Mouse (Mus musculus) spleen, postnatal 36 days (tissue): ENCODE measurements around the gene Alpl.

Experiments
- DNase-seq, 2 experiments: peaks; one replicate each; pipeline ENCODE4 v3.0.0; 2022; ENCODE audit warnings: low spot score in 2 of 2, mixed read lengths in 1 of 2

Alpl gene

DNA sequence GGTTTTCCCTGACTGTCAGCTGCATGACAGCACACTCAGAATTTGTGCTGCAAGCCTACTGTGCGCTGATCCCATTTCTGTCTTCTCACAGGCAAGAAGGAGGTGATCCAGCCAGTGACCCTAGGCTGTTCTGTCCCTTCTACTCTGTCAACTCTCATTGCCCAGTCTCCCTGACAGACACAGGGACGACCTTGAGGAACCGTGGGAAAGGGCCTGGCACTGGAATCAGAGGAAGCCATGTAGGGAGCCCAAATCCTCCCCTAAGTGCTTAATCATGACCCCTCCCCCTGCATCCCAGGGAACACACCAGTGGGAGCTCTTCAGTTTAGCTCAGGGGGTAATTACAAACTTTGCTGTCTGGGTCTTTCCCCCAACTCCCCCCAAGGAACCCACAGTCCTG, 58.4 kb downstream of the Alpl start:
- no peak for DNase-seq

GRCm38 (mm10) chr4:137736220-137736701, 59.9 kb downstream of the Alpl start:
- no peak for DNase-seq

DNA sequence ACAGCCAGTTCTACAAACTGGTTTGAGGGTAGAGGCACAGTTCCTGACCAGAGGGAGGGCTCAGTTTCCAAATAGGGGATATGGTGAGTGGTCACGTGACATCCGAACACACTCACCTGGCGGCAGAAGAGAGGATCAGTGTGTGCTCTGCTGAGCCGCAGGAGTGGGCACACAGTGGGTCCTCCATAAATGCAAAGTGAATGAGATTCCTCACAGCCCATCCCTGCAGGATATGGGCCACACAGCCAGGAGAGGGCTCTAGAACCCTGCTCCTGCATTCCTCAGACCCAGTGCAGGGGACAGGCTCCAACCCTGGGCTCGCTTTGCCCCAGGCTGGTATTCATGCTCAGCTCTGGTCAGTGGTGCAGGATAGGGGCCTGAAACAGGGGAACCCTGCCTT, 62.7 kb downstream of the Alpl start:
- no peak for DNase-seq

DNA sequence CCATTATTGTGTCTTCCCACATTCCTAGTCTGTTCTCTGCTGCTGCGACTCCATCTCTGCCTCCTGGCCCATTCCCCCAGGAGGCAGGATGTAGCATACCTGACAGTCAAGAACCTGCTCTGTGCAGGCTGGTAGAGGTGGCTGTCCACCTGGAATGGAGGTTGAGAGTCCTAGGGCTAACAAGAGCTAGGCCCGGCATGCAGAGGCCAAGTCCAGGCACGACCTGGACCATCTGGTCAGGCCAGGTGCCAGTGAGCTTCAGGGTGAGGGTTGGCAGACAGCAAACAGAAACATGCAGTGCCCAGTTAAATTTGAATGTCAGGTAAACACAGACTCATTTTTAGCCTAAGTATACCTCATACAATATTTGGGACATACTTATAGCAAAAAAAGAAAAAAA, 63.2 kb downstream of the Alpl start:
- DNase-seq, result no peak

DNA sequence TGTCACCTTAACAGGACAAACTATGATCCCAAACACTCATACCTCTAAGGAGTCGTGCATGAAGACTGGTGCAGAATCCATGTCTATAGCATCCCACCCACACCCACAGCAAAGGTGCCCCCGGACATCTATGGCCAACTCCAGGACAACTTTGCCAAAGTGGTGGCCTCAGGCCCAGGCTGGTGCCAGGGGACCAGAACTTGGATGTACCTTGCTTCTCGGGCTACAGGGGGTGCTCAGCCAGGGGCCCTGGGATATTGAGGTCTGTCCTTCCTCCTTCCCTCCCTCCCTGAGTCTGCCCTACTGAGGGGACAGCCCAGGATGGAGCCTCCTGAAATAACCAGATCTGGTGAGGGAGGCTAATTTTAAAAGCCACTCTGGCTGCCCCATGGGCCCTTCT, 63.8 kb downstream of the Alpl start:
- DNase-seq, result no peak

- DNase-seq, result no peak
These were observed 64.3 kb downstream of the Alpl start for GRCm38 (mm10) chr4:137731891-137732290.

GRCm38 (mm10) chr4:137730757-137731156, 65.4 kb downstream of the Alpl start:
- DNase-seq, result no peak

DNA sequence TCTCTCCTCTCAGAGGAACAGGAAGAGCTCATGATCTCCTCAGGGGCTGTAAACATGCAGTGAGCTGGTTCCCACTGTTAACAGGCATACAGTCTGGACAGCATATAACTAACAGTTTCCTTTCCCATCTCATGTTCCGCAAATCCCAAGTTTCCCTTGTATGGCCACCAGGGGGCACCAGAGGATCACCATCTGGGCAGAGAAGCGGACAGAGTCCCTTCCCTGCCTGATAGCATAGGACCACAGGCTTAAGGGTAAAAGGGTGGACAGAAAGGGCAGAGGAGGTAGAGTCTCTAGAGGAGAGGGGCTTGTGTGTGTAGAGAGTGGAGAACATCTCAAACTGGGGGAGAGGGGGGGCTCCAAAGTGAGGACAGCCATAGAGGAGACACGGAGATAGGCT, 66.0 kb downstream of the Alpl start:
- peak; percentile 75 to 84 for DNase-seq

DNA sequence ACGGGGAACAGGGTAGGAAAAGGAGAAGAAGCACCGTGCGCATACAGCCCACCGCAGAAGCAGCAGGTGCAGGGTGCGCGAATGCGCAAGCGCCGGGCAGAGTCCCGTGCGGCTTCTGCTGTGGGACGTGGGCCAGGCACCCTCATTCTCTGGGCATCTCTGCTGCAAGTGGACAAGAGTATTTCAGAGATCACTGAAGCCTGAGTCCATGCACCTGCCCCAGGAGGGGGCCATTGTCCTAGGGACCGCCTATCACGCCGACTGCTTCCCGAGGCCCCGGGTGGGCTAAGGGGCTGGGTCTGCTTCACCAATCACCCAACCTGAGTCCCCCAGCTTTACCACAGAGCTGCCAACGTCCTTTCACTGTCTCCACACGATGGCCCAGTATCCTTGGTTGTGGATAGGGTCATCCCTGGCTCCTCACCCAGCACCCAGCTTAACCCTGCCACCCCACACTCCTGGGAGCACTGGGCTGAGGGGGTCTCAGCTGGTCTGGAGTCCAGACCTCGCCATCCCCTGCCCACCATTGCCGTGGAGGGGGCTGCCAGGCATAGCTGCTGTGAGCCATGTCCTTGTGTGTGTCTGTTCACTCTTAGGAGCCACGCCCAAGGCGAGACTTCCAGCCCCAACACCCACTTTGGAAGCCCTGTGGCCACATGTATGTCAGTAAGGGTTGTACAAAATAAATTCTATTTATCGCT, 66.9 kb downstream of the Alpl start:
- no peak for DNase-seq

- no peak for DNase-seq
These were observed 67.6 kb downstream of the Alpl start for GRCm38 (mm10) chr4:137728399-137729154.

- DNase-seq, result peak in 1 of 2 experiments; percentile 30
These were observed 68.5 kb downstream of the Alpl start for GRCm38 (mm10) chr4:137727506-137728187.

GRCm38 (mm10) chr4:137726739-137727505, 69.3 kb downstream of the Alpl start:
- no peak for DNase-seq

DNA sequence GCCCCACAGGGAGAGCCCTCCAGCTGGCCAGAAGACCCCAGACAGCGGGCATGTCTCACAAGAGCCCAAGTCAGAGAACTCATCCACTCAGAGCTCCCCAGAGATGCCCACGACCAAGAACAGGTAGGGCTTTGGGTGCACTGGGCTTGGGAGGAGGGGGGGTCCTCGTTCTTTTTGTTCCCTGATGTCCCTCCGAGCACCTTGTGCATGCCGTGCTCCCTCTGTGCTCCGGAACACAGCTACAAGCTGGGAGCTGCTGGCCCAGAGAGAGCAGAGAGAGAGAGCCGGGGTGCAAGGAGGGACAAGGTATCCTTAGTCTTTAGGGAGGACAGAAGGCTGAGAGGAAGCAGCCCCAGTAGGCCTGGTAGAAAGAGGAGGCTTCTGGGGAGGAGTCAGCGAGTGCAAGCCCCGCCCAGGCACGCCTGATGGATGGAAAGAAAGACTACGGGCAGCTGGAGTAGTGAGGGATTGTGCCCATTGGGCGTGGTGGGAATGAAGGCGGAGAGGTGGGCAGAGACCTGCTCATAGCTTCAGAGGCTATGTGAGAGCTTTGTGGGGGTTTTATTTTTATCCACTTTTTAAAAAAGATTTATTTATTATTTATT, 70.5 kb downstream of the Alpl start:
- no peak for DNase-seq

- DNase-seq, result peak; percentile 70 to 76
These were observed 71.4 kb downstream of the Alpl start for GRCm38 (mm10) chr4:137724766-137725165.

DNA sequence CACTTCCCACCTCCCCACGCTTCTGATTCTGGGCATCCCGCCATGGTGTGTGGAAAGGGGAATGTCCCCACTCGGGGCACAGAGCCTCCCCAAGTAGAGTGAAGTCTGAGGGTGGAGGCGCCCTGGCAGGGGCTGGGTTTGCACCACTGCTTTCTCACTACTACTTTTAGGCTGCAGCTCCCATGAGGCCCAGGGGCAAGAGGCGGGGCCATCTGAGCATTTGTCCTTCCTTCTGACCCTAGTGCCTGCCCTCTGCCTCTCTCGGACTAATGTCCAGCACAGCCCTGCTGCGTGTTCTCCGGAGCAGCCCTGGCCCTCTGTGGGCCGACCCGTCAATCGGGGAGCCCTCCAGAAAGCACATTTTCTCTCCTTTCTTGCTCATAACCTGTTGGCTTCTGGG, 72.0 kb downstream of the Alpl start:
- peak; percentile 62 to 75 for DNase-seq

GRCm38 (mm10) chr4:137723527-137723926, 72.7 kb downstream of the Alpl start:
- no peak for DNase-seq

DNA sequence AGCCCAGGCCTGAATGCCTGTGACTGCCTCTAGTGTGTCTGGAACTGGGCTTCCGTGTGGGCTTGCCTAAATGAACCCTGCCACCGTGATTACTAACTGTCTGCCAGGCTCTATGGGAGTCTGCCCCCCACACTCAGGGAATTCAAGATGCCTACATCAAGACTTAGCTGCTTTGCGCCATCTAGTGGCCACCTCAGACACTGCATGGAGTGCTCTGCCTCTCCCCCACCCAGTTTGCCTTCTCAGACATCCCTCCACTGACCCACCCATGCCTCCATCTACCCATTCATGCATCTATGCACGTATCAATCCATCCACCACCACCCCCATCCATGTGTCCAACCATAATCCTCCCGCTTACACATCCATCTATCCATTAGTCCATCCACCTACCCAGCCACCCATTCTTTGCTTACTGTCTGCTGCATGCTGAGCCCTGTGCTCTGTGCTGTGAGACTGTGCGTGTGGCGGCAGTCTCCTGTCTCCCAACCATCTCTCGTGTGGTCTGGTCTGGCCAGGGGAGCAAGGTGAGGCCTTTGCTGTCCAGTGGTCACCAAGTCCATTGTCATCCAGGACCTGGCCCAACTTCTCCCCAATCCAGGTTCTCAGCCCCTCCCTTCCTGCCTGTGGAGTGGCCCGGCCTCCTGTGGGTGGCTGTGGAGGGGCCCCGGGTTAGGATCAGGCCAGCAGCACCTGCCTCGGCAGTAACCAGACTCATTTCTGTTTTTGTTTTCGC, 73.3 kb downstream of the Alpl start:
- DNase-seq, result peak in 1 of 2 experiments; percentile 42

DNA sequence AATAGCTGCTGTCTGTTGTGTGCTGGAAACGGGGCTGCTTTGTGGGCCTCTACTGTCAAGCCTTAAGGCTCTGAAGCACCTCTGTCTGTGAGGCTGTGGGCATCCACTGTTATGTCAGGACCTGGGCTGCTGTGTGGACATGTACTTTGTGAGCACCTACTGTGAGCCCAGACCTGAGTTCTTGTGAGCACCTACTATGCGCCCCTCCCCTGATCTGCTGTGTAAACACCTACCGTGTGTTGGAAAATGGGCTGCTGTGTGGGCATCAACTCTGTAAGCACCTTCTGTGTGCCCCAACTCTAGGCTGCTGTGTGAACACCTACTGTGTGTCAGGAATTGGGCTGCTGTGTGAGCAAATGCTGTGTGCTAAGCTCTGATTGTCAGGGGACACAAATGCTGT, 74.0 kb downstream of the Alpl start:
- no peak for DNase-seq

- no peak for DNase-seq
These were observed 74.6 kb downstream of the Alpl start for GRCm38 (mm10) chr4:137721563-137721962.

DNA sequence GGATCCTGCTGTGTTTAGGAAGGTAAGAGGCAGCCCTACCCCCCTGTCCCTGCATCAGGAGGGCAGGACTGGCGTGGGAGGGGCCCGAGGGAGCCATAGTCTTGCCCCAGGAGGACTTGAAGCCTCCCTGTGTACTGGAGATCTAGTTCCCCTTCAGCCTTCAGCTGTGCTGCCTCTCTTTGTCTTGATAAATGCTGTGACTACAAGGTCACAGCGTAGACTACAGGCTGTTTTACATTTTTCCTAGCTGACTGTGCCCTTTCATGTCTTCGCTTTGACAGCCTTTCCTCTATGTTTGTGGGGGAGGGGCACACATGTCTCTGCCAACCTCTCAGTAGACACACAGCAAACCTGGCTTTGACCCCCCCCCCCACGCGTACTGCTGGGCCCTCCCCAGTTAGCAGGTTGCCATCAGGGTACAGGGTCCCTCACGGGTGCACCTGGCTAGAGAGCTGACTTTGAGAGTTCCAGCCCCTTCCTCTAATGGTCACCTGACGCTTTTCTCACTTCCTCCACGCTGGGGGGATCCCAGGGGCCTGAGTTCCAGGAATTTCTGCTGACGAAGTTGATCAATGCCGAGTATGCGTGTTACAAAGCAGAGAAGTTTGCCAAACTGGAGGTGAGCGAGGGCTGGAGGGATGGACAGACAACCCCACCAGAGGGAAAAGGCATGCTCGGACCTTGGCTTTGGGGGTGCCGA, 76.7 kb downstream of the Alpl start:
- DNase-seq, result no peak
